Mouse (Mus musculus) stomach, postnatal 0 days (tissue): ENCODE results near the gene Ndufa8.

Experiments
- CTCF ChIP-seq: IDR thresholded peaks from 2 replicates; pipeline ENCODE4 v1.5.1; 2016; ENCODE audit warnings: antibody characterized with exemption, low read depth, mild to moderate bottlenecking, moderate library complexity
- EP300 ChIP-seq: optimal IDR thresholded peaks from 2 replicates; pipeline ENCODE3; 2016; ENCODE audit warnings: antibody characterized with exemption

GRCm38 (mm10) chr2:36039297-36039985 is 9.8 kb downstream of the Ndufa8 start:
- TF ChIP-seq CTCF (no peak), EP300 (no peak)
